Mouse (Mus musculus) central nervous system, embryonic 11.5 days (tissue): Measurements from ENCODE around the gene Sik3. TPM values are rescaled to one million over a fixed set of nuclear protein-coding genes. Genes with fewer than 3 reads are reported as not detected.

Source experiments
- polyA plus RNA-seq: library from polyadenylated mRNA; depleted of rRNA; stranded (reverse); fragments of >200 nt; gene quantifications from 2 replicates; pipeline ENCODE4 v1.2.3, GENCODE M21; 2012; rRNA removed

The Sik3 gene
- polyA plus RNA-seq = 11.5 and 16.2 TPM in 2 replicates

DNA sequence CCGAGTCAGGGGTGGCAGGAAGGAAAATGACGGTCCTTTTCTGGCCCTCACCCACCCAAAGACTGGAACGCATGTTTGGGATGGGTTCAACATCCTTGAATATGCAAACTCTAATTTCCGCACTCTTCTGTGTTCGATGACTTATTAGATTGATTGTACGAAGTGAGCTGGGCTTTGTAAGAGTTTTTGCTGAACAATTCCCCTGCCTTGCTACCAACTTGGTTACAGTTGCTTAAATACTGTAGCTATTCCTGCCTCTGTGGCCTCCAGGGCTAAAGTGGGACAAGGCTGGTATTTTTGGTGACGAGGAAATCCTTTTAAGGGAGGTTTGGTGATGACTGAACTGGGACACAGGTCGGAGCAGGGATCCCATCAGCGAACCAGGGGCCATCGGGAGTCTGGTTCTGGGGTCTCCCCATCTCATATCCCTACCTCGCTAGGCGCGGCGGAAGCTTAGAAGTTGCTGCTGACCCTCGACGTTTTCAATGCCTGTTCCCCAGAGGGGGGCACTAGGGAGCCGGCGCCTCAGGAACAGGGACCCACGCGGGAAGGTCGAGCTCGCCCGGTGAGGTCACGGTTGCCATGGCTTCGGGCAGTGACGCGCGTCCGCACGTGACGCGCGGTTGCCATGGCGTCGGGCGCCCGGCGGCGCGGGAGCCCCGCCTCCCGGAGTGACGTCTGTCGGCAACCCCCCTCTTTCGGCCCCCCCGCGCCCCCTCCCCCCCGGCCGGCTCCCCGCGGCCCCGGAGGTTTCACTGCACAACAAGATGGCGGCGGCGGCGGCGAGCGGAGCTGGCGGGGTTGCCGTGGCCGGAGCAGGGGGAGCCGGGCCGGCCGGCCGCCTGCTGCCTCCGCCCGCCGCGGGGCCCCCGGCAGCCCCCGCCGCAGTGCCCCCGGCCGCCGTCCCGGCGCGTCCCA lies at the start of gene Sik3, which contains the start of gene Pafah1b2:
Gene Sik3, plus strand, starts transcription at position 730 of the 918 bp plus-strand sequence.
Gene Pafah1b2, minus strand, starts transcription at position 600 of the 918 bp plus-strand sequence.

DNA sequence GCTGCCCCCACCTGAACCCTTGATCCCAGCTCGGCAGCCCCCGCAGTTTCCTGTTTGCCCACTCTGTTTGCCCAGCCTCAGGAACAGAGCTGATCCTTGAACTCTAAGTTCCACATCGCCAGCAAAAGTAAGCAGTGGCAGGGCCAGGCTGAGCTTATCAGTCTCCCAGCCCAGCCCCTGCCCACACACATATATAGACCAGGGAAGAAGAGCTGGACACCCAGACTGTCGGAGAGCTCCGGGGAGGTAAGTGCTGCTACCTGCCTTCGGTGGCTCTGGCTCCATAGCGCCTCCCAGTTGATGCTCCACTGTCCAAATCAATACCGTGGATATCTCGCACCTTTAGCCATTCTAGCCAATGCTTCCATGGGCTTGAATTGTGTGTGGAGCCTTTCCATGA lies 215.9 kb downstream of the Sik3 start, which contains the start of gene Apoa1:
Gene Apoa1, plus strand, starts transcription at position 90 of the 400 bp plus-strand sequence.

DNA sequence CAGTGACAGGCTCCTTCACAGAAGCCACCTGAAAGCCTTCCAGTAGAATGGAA lies 222.8 kb downstream of the Sik3 start, which contains the start of gene Apoc3:
Gene Apoc3, minus strand, starts transcription at position 41 of the 53 bp plus-strand sequence.

DNA sequence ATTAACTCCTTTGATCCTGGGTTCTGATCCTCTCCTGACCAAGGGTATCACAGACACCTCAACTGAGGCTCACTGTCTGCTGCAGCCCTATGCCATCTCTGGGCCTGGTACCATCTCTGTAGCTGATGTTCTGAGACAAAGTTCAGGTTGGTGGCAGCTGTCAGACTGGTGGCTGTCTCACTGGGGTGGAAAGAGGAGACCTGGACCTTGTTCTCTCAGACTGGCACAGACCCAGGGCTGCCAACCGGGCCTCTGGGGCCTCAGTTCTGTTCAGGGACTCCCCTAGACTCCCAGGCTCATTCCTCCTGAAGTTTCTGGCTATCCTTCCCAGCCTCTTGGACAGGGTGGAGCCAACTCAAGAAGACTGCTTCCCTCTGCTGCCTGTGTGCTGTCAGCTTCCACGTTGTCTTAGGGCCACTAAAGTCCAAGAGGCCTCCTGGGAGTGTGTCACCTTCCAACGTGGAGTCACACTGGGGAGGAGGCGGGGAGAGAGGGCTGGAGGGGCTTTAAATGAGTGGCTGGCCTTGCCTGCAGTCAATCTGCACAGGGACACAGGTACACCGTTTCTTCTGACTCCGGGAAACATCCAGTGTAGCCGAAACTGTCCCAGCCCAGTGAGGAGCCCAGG lies 228.0 kb downstream of the Sik3 start, which contains the start of gene Apoa4:
Gene Apoa4, plus strand, starts transcription at position 171 of the 628 bp plus-strand sequence.

DNA sequence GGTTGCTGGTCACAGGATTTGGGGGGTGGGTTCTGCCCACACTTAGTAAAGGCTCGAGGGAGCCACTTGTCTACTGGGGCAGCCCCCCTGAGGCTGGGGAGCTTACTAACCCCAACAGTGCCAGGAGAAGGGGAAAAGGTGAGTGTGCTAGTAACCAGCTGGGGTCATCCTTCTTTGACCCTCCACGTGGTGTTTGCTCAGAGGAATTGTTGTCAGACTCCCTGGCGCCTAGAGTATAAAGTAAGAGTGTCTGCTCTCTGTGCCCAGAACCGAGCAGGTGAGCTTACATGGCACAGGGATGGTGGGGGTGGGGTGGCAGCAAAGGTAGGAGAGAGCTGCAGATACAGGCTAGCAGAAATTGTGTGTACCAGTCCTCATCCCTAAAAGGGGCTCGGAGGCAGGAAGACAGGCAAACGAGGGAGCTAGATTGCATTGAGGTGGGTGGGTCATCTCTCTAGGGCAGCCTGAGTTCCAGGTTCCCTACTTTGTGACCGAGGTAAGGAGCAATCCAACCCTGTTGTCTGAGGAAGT lies 255.8 kb downstream of the Sik3 start, which contains the start of gene Apoa5:
Gene Apoa5, plus strand, starts transcription at position 291 of the 531 bp plus-strand sequence.

DNA sequence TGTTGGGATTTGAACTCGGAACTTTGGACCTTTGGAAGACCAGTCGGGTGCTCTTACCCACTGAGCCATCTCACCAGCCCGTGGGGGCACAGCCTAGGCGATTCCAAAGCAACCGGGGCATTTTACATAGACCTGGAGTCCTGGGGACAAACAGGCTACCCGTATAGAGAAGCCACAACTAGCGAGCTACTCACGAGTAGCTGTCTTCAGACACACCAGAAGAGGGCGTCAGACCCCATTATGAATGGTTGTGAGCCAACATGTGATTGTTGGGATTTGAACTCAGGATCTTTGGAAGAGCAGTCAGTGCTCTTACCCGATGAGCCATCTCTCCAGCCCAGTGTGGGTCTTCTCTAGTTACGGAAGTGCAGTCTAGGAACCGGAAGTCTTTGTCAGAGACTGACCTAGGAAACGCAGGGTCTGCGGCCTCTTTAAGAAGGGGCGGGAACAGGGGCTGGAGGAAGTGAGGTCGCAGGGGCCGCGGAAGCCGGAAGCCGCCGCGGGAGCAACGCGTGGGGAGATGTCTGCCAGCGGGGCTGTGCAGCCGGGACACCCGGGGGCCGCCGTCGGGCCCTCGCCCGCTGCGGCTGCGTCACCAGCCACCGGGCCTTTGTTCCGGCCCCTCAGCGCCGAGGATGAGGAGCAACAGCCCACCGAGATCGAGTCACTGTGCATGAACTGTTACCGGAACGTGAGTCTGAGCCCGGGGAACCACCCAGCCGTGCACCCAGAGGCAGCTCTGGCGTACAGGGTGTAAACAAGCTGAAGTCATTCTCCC lies 260.2 kb downstream of the Sik3 start, which contains the start of gene Zpr1:
Gene Zpr1, plus strand, starts transcription at position 388 of the 778 bp plus-strand sequence.

Other genes starting within 250 kb of the Sik3 start
- 29.3 and 46.6 TPM in 2 replicates for gene Cep164, start 184.1 kb upstream of the Sik3 start, polyA plus RNA-seq
- gene Bace1, start 174.2 kb upstream of the Sik3 start, polyA plus RNA-seq = 12.8 and 19.4 TPM in 2 replicates
- 21.8 and 27.5 TPM in 2 replicates for gene Pcsk7, start 106.3 kb upstream of the Sik3 start, polyA plus RNA-seq
- 38.8 and 52.5 TPM in 2 replicates for gene Rnf214, start 105.9 kb upstream of the Sik3 start, polyA plus RNA-seq
- gene Tagln, start 76.8 kb upstream of the Sik3 start, polyA plus RNA-seq = 50.0 and 75.2 TPM in 2 replicates
- gene Sidt2, start 57.6 kb upstream of the Sik3 start, polyA plus RNA-seq = 24.1 and 55.3 TPM in 2 replicates
- gene Pafah1b2, start 130 bp upstream of the Sik3 start, polyA plus RNA-seq = 125 and 146 TPM in 2 replicates
- 33.4 and 120 TPM in 2 replicates for gene Apoa1, start 215.8 kb downstream of the Sik3 start, polyA plus RNA-seq
- 0.15 TPM in 1 of 2 replicates, not detected in the other for gene Apoc3, start 222.8 kb downstream of the Sik3 start, polyA plus RNA-seq
- gene Apoa4, start 227.9 kb downstream of the Sik3 start, polyA plus RNA-seq = 0.43 TPM in 2 replicates